Mouse (Mus musculus) mouse embryonic stem cell (cell line): ENCODE results near the gene Fnbp1.

Source experiments
- in situ Hi-C, 2 experiments: fragments of 300-500 bp; cut with MboI; formaldehyde crosslinking; loops; 1 replicate in 1 of 2; 3 replicates in 1 of 2; pipeline ENCODE4 v1.14.3; 2019 to 2020; ENCODE audit warnings: low sequenced_read_pairs in 2 of 2, low pct_unique_long_range_greater_than_20kb in 1 of 2, mixed read lengths in 1 of 2; ENCODE audit not compliant: unreplicated experiment in 1 of 2

Gene Fnbp1

GRCm38 (mm10) chr2:31058443-31058842 is 83.4 kb downstream of the Fnbp1 start:
- in situ Hi-C loops, result no loop called here

DNA sequence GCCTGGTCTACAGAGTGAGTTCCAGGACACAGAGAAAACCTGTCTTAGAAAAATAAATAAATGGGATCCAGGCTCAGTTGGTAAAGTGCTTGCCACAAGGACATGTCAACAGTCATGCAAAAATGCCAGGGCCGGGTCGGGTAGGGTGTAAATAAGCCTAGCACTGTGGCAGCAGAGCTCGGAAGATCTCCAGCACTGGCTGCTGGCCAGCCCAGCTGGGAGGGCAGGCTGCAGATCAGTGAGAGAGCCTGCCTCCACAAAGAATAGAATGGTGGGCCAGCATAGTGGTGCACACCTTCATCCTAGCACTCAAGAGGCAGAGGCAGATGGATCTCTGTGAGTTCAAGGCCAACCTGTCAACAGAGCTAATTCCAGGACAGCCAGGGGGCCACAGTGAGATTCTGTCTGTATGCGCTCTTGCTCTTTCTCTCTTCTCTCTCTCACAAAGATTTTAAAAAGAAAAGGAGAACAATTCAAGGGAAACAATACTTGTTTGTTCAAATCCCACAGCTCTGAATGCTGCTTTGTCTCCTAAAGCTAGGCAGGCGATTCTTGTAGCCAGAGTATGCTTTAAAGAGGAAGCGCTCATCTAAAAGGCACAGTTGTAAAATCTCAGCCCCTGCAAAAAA is 84.1 kb downstream of the Fnbp1 start:
- in situ Hi-C loops, result no loop called here

- in situ Hi-C loops, result no loop called here
Observed at GRCm38 (mm10) chr2:31056070-31056469, 85.7 kb downstream of the Fnbp1 start.

- in situ Hi-C loops, result no loop called here
Observed at GRCm38 (mm10) chr2:31053851-31054340, 87.9 kb downstream of the Fnbp1 start.

DNA sequence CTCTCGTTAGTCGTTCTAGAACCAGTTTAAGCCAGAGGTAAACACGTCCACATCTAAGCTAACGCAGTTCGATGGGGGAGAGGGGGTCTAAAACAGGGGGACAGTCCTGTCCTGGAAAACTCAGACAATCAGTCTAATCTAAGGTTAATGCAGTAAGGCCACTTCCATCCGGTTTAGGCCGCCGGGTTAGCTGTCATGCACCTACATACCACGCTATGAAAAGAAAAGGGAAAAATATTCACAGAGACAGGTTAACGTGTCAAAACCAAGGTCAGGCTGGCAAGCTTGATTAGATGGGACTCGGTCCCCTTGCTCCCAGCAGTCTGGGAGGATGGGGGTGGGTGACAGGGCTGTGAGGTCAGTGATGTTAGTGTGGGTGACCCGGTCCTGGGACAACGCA is 88.4 kb downstream of the Fnbp1 start:
- in situ Hi-C loops, result no loop called here

DNA sequence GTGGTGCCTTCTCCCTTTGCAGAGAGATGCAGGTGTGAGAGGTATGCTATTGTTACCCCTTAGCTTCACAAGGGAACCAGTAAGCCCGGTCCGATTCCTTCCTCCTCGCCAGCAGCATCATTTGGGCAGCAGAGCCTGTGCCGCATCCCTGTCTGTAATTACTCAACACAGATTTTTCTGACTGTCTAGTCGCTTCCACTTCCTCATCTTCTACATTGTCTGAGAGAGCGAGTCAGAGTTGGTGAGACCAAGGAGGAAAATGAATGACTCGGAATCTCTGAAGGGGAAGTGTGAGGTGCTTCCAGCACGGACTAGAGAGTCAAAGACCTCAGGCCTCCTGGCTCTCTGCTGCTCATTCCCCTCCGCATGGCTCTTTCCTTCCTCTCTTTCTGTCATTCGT is 89.4 kb downstream of the Fnbp1 start:
- in situ Hi-C loops, result no loop called here

- in situ Hi-C loops, result no loop called here
Observed at GRCm38 (mm10) chr2:31048037-31048436, 93.8 kb downstream of the Fnbp1 start.

DNA sequence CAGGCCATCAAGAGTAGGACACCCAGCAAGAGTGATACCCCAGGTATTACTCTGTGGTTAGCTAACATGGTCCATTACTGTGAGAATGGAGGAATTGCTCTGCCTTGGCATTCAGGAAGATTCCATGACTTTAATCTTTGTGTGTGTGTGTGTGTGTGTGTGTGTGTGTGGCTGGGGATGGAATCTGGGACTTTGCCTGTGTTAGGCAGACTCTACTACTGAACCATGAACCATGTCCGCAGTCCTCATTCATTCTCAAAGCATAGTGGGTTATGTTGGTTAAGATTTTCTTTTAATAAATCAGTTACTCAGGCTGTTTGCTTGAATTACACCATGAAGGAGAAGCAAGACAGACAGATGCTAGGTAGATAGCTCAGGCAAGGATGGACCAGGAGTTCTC is 98.0 kb downstream of the Fnbp1 start:
- in situ Hi-C loops, result no loop called here

GRCm38 (mm10) chr2:31042881-31043280 is 98.9 kb downstream of the Fnbp1 start:
- in situ Hi-C loops, result no loop called here

DNA sequence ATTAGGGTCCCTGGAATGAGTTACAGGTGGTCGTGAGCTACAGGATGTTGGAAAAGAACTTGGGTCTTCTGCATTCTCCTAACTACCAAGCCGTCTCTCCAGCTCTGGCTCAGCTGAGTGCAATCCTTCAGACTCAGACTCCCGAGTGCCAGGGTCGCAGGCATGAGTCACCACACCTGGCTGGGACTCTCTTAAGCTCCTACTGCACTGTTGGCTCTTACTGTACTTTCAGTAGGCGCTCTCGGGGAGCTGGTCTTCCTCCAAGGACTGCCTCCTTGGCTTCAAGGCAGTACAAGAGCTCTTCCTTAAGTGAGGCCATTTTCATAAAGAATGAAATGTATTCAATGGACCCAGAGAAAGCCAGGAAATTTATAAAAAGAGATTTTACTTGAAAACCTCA is 100.4 kb downstream of the Fnbp1 start:
- in situ Hi-C loops, result no loop called here

- in situ Hi-C loops, result no loop called here
Observed at GRCm38 (mm10) chr2:31040487-31040886, 101.3 kb downstream of the Fnbp1 start.

DNA sequence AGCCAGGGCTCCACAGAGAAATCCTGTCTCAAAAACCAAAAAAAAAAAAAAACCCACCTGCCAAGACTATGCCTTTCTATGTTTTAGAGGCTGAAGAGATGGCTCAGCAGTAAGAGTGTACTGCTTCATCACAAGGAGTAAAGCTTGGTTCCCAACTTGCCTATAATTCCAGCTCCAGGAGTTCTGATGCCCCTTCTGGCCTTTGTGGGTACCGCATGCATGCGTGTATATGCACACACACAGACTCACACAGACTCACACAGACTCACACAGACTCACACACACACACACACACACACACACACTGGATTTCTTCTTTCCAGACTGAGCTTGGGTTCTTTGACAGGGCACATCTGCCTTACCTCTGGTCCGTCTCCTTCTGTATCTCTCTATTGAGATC is 101.8 kb downstream of the Fnbp1 start:
- in situ Hi-C loops, result no loop called here

DNA sequence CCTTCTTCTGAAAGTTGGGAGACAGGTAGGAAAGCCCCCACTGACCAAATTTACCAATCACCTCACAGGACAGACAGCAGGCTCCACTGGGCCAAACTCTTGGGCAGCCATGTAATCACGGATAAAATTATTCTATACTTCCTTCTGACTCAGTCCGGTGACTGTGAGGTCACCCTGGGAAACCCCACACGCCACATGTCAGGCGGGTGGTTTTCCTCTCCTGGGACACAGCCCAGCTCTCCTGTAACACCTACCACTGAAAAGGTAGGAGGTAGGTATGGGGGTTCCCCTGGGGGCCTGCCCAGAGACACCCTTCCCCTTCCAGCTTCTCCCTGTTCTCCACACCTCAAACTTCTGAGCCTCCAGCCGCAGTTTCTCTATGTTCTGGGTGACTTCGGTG is 105.0 kb downstream of the Fnbp1 start:
- in situ Hi-C loops, result no loop called here

DNA sequence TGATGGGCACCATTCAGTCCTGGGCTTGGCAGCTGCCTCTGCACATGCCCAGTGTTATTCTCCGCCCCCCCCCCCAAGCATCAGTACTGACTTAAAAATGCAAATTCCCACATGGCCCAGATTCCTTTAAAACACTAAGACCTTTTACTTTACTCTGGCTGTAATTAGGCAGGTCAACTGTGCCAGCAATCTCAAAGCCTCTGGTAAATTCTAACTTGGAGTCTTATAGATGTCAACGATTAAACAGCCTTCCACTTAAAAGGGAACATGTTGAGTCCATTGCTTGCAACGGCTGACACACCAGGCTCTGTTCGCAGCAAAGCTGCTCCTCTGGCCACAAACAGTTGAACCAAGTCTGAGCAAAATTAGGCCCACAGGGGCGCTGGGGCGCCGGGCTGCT is 109.8 kb downstream of the Fnbp1 start:
- in situ Hi-C loops, result no loop called here

GRCm38 (mm10) chr2:31026642-31027041 is 115.2 kb downstream of the Fnbp1 start:
- in situ Hi-C loops, result no loop called here

- in situ Hi-C loops, result no loop called here
Observed at GRCm38 (mm10) chr2:31025458-31025857, 116.3 kb downstream of the Fnbp1 start.

DNA sequence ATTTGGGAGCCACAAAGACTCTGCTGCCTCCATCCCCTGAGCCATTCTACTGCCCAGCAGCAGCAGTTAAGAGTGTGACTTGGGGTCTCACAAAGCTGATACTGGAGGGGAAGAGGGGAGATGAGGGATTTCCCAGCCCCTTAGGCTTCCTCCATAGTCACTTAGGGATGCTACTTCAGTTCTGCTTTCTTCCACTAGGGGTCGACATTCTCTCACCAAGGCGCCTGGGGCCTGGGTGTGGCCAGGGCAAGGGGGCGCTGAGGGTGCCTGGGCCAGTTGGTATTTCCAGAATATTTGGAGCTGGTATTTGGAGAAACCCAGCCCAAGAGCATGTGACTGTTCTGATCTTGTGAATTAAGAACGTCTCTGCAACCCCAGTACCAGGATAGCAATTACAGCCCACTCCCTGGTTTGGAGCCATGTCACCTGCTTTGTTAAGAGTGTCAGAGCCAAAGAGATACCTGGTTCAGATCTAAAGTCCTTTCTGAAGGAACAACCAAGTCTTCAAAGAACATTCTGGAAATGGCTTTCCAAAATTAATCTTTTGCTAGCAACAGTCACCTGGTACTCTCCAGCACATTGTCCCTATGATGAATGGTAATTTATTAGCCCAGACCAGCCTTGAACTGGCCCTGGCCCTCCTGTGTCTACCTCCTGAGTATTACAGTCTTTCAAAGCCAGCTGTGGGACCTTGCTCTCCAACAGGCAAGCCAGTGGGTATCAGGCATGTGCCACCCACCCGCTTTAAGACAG is 117.0 kb downstream of the Fnbp1 start:
- in situ Hi-C loops, result no loop called here

DNA sequence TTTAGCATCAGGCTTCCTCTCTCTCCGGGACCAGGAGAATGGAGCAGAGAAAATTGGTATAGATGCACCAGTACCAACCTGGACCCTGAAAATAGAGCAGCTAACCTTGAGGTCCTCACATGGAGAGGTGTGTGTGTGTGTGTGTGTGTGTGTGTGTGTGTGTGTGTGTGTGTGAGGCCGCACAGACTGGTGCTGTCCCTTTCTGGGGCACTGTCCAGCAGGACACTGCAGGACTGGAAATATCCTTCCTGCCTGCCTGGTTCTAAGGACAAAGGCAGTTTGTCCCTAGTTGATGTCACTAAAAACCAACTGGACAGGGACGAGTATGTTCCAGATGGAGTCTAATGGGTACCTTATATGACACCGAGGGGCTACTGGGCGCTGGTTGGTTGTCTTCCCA is 117.9 kb downstream of the Fnbp1 start:
- in situ Hi-C loops, result no loop called here

DNA sequence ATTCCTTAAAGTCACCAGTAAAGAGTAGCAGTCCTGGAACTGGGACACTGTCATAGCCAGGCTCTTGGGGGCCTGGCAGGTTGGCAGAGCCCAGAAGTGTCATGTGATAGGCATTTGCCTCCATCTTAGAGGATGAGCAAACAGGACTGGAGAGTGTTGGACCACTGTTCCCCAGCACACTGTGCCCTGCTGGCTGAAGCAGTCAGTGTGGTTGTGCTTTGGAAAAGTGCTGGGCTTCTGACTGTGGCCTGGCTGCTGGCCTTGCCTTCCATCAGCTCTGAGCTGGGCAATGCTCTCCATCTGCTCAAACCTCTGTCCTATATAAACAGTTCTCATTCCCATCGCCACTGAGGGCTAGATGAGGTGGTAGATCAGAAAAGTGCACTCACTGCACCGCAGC is 121.6 kb downstream of the Fnbp1 start:
- in situ Hi-C loops, result no loop called here

DNA sequence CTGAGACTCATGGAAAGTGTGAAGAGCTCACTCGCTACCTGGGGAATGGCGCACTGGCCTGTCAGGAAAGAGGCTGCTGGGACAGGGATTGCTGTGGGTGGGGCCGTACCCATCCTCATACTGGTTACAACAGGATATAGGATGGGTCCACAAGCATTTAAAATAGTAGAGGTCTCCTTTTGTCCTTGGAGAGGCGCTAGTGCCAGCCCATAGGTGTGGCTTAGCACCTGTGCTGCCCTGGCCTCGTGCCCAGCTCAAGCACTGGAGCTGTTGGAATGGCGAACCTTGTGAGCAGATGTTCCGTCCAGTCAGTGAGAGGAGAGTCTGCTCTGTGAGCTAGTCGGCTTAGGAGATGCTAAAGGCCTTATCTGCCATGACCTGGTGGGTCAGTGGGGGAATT is 122.8 kb downstream of the Fnbp1 start:
- in situ Hi-C loops, result no loop called here
